Mouse (Mus musculus) forebrain, embryonic 12.5 days (tissue): ENCODE measurements at regions not wholly inside any gene's neighbourhood (a gene's known extent, or its start where the extent isn't known, plus 50 kb on each side); places are given as distances from the start of the nearest gene placed in this dataset.
A peak's percentile ranks its signal among the peaks of the same experiment; 100 is the strongest.
"Not testable (repeated sequence)": the region's sequence is repeated elsewhere in the genome, so short reads cannot be mapped to it uniquely, and the experiment has no call there.

Experiments
- ATAC-seq: fragments of 200-750 bp; cut with Nextera tagmentation; 2 replicates; pipeline ENCODE4 v1.8.0; 2017; ENCODE audit warnings: moderate TSS enrichment; ENCODE audit not compliant: low FRiP score
- H3K27ac ChIP-seq: fragments of 300-500 bp; sonication (generic); 2 replicates; pipeline ENCODE4 v1.5.1; 2016; ENCODE audit warnings: mild to moderate bottlenecking
- H3K27me3 ChIP-seq: fragments of 300-500 bp; sonication (generic); 2 replicates; pipeline ENCODE4 v1.6.1; 2016; ENCODE audit warnings: mild to moderate bottlenecking
- H3K36me3 ChIP-seq: fragments of 300-500 bp; sonication (generic); replicated peaks from 2 replicates; pipeline ENCODE4 v1.6.1; 2016; ENCODE audit warnings: mild to moderate bottlenecking
- H3K4me1 ChIP-seq: fragments of 300-500 bp; sonication (generic); 2 replicates; pipeline ENCODE4 v1.6.1; 2016
- H3K4me2 ChIP-seq: fragments of 300-500 bp; sonication (generic); 2 replicates; pipeline ENCODE4 v1.6.1; 2016; ENCODE audit warnings: mild to moderate bottlenecking, moderate library complexity
- H3K4me3 ChIP-seq: fragments of 300-500 bp; sonication (generic); replicated peaks from 2 replicates; pipeline ENCODE4 v1.5.1; 2016; ENCODE audit warnings: mild to moderate bottlenecking
- H3K9ac ChIP-seq: fragments of 300-500 bp; sonication (generic); 2 replicates; pipeline ENCODE4 v1.6.1; 2016; ENCODE audit warnings: mild to moderate bottlenecking
- H3K9me3 ChIP-seq: fragments of 300-500 bp; sonication (generic); 2 replicates; pipeline ENCODE4 v1.6.1; 2016
- WGBS: fragments of 180-500 bp; shearing (Covaris S2); methylation state at CpG from one replicate; pipeline ENCODE4 v1.1.7; 2016; 5-methylcytosine and 5-hydroxymethylcytosine counted together

DNA sequence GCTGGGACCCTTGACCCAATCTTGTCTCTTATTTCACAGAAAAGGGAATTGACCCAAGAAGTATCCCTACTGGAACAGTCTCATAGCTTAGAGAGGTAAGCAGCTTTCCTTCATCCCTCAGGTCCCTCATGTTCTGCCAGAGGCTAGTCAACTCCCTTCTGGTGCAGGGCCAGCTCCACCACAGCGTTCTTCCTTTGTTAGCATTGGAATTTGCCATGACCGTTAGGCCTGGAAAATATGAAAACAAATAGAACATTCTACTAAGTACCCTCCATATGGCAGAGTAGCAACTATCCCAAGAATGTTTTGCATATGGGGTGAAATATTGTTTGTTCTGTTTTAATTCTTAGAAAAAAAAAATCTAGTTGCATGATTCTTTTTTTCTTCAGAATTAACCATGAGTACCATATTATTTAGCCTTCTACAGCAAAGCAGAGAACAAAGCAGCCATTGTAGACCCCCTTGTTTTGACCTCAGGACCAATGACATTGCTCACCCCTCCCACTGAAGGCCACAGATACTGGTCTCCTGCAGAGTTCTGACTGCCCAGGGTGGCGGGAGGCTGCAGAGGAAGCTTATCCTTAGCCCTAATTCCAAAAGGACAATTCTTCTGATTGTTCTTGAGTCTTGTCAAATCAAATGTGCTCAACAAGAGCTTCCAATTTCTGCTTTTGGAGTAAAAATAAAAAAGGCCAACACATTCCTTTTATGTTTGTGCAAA is 78.1 kb upstream of the Ehbp1 start:
- Histone ChIP-seq H3K4me2 (no peak overlapping the region), H3K27ac (no peak overlapping the region), H3K9ac (no peak overlapping the region), H3K9me3 (no peaks in the 10 kb centered on the region), H3K36me3 (no peaks in the 10 kb centered on the region), H3K4me1 (no peaks in the 10 kb centered on the region), H3K4me3 (no peak overlapping the region), H3K27me3 (no peaks in the 10 kb centered on the region)
- ATAC-seq, result no peak
- WGBS, result 34% methylated on average over 3 of the region's 3 CpGs

DNA sequence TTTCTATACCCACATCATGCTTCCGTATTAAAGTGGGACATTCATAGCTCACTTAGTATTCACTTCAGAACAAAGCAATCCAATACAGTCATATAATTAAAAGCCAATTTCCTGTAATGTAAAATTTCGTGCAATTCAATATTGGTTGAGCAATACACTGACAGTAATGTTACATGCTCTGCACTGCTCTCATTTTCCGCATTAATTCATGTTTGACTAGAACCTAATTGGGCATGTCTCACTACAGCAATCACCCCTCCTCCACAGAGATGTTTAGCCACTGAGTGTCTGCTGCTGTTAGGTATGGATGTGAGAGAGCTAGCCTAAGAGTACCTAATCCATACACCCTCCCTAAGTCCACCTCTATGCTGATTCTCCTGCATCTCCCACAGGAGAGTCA is 79.7 kb upstream of the Ehbp1 start:
- H3K4me1 ChIP-seq, result no peaks in the 10 kb centered on the region
- no peak overlapping the region for H3K9ac ChIP-seq
- no peak overlapping the region for H3K4me3 ChIP-seq
- H3K27ac ChIP-seq, result no peak overlapping the region
- no peaks in the 10 kb centered on the region for H3K36me3 ChIP-seq
- no peaks in the 10 kb centered on the region for H3K27me3 ChIP-seq
- no peak for ATAC-seq
- H3K4me2 ChIP-seq, result no peak overlapping the region
- no peaks in the 10 kb centered on the region for H3K9me3 ChIP-seq
- WGBS, result 89% methylated on average over 3 of the region's 3 CpGs

DNA sequence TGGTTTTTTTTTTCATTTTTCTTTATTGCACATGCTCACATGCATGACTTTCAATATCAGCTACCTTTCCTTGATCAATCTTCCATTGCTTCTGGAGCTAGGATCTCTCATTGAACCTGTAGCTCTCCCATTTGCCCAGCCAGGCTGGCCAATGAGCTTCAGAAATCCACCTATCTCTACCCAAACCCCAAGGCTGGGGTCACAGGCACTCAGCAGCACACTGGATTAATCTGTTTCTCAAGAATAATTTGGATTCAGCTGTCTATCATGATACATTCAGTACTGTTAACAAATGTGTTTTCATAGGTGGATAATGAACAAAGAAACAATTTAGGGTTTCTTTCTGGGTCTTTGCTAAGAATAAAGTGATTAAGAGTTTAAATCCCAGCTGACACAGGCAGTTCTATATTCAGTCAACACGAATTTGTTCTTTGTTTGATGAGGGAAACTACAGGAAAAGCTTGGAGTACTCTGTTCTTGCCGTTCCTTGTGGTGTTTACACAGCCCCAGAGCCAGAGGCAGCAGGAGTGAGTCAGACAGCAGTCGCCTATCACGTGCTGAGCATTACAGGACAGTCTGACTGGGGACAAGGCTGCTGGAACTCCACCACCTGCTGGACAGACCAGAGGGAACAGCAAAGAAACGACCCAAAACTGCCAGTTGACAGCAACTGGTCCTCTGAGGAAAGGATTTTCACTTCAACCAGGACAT is 74.6 kb upstream of the Tmem17 start:
- no peak overlapping the region for H3K9ac ChIP-seq
- peak; percentile 89 for ATAC-seq
- WGBS, result 15% methylated on average over 5 of the region's 5 CpGs

DNA sequence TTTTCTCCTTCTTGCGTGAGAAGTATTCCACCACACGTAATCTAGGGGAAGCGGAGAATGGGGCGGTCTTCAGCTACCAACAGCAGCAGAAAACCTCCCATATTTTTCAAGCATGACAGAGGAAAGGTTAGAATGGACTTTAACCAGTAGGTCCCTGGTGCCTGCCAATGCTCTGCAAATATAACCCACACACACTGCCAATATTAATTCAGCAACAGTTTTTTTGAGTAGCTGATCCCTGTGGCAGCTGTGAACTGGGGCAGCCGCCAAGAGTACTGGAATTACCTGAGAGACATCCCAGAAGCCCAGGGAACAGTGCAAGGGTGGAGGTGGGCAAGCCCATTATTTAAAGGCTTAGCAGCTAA is 74.1 kb upstream of the Tmem17 start:
- no peak overlapping the region for H3K27ac ChIP-seq
- no peak overlapping the region for H3K4me2 ChIP-seq
- H3K36me3 ChIP-seq, result no peaks in the 10 kb centered on the region
- WGBS, result 92% methylated on average over 5 of the region's 5 CpGs
- H3K4me3 ChIP-seq, result no peak overlapping the region
- no peaks in the 10 kb centered on the region for H3K9me3 ChIP-seq
- no peak overlapping the region for H3K9ac ChIP-seq
- ATAC-seq, result no peak
- peaks cover 5% of the 10 kb centered on the region for H3K4me1 ChIP-seq
- no peaks in the 10 kb centered on the region for H3K27me3 ChIP-seq

More for the DNA sequence above, 74.6 kb upstream of the Tmem17 start:
- no peak overlapping the region for H3K4me3 ChIP-seq
- peaks cover 5% of the 10 kb centered on the region for H3K4me1 ChIP-seq
- no peaks in the 10 kb centered on the region for H3K36me3 ChIP-seq
- H3K4me2 ChIP-seq, result no peak overlapping the region
- no peaks in the 10 kb centered on the region for H3K9me3 ChIP-seq
- H3K27me3 ChIP-seq, result no peaks in the 10 kb centered on the region
- no peak overlapping the region for H3K27ac ChIP-seq

DNA sequence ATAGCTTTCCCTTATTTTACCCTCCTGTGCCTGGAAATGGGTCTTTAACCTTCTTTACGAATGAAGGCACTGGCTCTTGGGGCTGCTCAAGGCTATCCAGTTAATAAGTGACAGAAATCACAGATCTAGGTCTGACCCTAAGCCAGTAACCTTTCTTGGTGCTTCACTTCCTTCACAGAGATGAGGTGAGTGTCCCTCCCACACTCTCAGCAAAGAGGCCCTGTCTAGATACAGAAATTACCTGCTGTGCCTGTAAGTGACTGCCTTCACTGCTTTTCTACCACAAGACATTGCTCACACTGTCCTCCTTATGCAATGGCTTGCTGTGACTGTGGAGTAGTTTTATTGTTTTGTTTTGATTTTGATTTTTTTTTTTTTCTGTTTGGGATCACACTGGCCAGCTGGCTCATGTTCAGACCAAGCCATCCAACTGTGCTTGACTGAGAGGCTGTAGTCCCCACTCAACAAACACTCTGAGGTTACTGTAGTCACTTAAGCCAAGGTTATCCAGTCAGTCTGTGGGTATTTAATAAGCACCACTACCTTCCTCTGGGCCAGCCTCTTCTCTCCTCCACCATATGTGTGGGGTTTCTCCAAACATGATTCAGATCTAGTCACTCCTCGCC is 73.3 kb upstream of the Tmem17 start:
- Histone ChIP-seq H3K36me3 (no peaks in the 10 kb centered on the region), H3K4me3 (no peak overlapping the region), H3K4me1 (peaks cover 5% of the 10 kb centered on the region), H3K4me2 (no peak overlapping the region), H3K9ac (no peak overlapping the region), H3K27me3 (no peaks in the 10 kb centered on the region), H3K9me3 (no peaks in the 10 kb centered on the region), H3K27ac (no peak overlapping the region)
- no peak for ATAC-seq
- WGBS, result 94% methylated on average over 2 of the region's 2 CpGs

DNA sequence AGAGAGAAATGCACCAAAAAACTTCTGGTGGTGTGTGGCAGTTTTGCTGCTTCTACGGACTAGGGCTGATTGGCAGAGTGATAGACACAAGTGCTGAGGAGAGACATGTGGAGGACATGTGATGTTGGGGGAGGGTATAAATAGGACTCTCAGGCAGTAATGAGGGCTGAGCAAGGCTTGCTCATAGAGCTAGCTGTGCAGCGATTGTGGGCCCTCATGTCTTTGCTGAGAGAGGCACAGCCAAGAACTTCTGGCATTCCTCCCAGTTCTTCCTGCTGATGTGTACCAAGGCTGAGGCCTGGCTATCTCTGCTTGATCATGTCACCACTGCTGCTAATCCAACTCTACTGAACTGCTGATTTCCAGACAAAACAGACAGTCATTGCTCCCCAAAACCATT is 71.4 kb upstream of the Tmem17 start:
- H3K9ac ChIP-seq, result no peak overlapping the region
- H3K27me3 ChIP-seq, result no peaks in the 10 kb centered on the region
- H3K4me2 ChIP-seq, result no peak overlapping the region
- WGBS, result 85% methylated on average over 2 of the region's 2 CpGs
- no peaks in the 10 kb centered on the region for H3K9me3 ChIP-seq
- no peak overlapping the region for H3K4me3 ChIP-seq
- H3K27ac ChIP-seq, result no peak overlapping the region
- no peak for ATAC-seq
- H3K36me3 ChIP-seq, result no peaks in the 10 kb centered on the region
- peaks cover 5% of the 10 kb centered on the region for H3K4me1 ChIP-seq

DNA sequence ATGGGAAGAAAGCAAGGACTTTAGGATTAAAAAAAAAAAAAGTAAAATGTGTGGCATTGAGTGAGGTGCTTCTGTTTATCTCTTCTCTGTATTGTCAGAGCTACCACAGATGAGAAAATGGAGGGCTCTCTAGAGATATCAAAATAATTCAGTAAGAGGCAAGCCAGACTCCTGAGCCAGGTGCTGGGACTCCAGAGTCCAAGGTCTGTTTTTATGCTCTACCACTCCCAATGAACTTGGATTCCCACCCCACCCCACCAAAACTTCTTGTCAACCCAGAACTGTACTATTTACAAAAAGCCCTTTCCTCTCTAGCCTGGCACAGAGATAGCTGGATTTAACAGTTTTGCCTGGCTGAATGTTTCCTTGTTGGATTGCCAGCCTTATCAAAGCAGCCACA is 58.7 kb upstream of the Tmem17 start:
- Histone ChIP-seq H3K9ac (no peak overlapping the region), H3K9me3 (no peaks in the 10 kb centered on the region), H3K4me2 (no peak overlapping the region), H3K4me1 (no peaks in the 10 kb centered on the region), H3K27me3 (no peaks in the 10 kb centered on the region), H3K36me3 (no peaks in the 10 kb centered on the region), H3K4me3 (no peak overlapping the region), H3K27ac (no peak overlapping the region)
- ATAC-seq, result no peak

DNA sequence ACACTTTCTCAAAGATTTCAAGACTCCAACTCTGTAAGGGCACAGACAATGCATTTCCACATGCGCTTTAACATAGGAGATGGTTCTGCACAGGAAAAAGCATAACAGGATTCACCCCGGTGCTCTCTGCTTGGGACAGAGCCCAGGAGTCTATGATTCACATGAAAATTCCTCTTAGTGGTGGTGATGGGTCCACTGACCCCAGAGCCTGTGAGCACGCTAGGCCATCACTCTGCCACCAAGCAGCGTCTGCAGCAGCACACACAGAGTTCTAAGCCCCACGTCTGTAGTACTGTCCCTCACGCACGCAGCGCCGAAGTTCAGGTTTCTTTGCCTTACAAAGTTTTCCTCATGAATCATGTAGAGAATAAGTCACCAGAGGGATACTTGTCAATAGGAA is 55.6 kb upstream of the Tmem17 start:
- Histone ChIP-seq H3K9me3 (no peaks in the 10 kb centered on the region), H3K4me1 (peaks cover 3% of the 10 kb centered on the region; the same call in 1 of the 2 replicates), H3K4me2 (no peak overlapping the region), H3K9ac (no peak overlapping the region), H3K4me3 (no peak overlapping the region), H3K36me3 (no peaks in the 10 kb centered on the region), H3K27ac (no peak overlapping the region), H3K27me3 (no peaks in the 10 kb centered on the region)
- 92% methylated on average over 9 of the region's 9 CpGs for WGBS
- ATAC-seq, result no peak

DNA sequence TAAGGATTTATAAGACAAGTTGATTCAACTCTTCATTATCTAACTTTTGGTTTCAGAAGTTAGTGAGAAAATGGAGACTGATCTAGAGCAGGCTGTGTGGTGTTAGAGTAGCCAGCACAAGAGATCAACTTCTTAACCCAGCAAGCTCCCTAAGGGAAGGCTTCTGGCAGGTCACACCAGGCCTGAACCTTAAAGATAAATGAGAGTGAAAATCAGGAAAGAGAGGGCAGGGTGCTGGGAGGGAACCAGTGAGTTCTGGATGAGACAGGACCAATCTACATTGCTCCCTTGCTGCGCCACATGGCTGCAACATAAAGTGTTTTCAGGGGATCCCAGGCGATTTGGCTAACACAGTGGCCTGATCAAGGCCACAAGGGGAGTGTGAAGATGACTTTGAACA is 54.7 kb upstream of the Tmem17 start:
- 92% methylated on average over 2 of the region's 2 CpGs for WGBS
- no peak overlapping the region for H3K4me2 ChIP-seq
- no peak for ATAC-seq

DNA sequence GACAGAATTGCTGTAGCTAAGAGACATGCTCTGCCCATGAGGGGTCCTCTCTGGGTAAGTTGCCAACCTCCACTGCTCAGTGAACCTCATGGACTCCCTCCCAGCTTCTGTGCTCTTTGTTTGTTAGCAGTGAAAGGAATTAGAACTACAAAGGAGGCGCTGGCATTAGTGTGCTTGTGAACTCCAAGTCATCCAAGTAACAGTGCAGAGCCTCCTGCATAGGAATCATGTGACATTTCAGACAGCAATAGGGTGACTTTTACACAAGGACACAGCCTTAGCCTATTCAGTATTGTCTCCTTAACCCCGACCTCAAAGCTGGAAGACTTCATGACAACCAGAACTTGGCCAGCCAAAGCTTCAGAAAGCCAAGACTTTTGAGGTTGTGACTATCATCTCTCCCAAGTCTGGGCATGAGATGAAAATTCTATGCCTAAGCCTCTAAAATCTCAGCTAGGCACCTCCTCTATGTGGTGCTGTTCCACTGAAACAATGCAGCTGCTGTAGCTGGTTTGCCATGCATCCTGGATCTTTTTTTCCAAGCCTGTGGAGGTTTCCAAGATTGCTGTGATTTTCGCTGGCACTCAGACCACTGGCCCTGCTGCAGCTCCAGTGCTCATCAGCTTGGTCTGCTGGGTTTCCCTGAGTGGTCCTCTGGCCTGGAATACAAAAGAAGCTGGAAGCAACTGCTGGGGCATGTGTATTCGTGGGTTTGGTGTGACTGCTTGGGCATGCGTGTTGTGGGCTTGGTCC is 52.8 kb upstream of the Tmem17 start:
- H3K9me3 ChIP-seq, result no peaks in the 10 kb centered on the region
- no peak overlapping the region; the same call in 1 of the 2 replicates for H3K27ac ChIP-seq
- ATAC-seq, result no peak
- H3K4me2 ChIP-seq, result no peak overlapping the region
- no peaks in the 10 kb centered on the region for H3K36me3 ChIP-seq
- H3K4me3 ChIP-seq, result no peak overlapping the region
- WGBS, result 61% methylated on average over 5 of the region's 5 CpGs
- H3K4me1 ChIP-seq, result peaks cover 3% of the 10 kb centered on the region; the same call in 1 of the 2 replicates
- H3K9ac ChIP-seq, result no peak overlapping the region
- no peaks in the 10 kb centered on the region for H3K27me3 ChIP-seq

More for the DNA sequence above, 54.7 kb upstream of the Tmem17 start:
- Histone ChIP-seq H3K36me3 (no peaks in the 10 kb centered on the region), H3K27me3 (no peaks in the 10 kb centered on the region), H3K27ac (no peak overlapping the region), H3K4me3 (no peak overlapping the region), H3K9me3 (no peaks in the 10 kb centered on the region), H3K4me1 (peaks cover 3% of the 10 kb centered on the region; the same call in 1 of the 2 replicates), H3K9ac (no peak overlapping the region)

DNA sequence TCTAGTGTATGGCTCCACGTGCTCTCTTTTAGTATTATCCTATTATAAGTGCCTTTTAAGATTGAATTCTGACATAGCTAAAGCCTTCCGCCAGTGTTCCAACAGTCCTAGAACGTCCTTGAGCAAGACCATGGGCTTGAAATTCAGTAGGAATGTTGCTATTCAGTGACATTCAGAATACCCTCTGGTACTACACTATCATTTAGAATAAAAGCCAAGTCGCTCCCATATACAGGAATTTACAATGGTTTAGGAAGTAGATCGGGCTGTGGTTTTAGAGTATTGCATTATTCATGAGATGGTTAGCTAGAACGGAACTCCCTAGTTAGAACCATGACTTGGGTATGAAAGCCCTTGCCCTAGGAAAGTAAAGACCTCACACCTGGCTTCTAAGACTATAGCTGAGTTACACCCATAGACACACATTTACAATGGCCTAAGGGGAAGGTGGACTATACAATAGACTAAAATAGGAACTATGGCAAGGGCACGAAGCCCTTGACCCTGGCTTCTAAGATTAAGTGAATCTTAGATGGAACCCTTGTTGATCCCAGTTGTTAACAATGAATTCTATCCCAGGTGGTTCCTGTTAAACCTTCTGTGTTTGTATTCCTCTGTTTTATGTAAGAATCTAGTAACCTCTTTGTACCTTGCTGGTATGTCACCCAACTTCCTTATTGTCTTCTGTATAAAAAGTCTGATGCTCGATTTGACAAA is 50.7 kb upstream of the Tmem17 start:
- not testable (repeated sequence) for H3K9me3 ChIP-seq, ATAC-seq

More for the DNA sequence above, 50.7 kb upstream of the Tmem17 start:
- WGBS, result 87% methylated on average over 8 of the region's 8 CpGs
- not testable (repeated sequence) for H3K27ac ChIP-seq, H3K9ac ChIP-seq, H3K4me2 ChIP-seq, H3K27me3 ChIP-seq, H3K36me3 ChIP-seq, H3K4me1 ChIP-seq, H3K4me3 ChIP-seq
